Mouse (Mus musculus): ENCODE data around the gene Slc23a2. TPM values are rescaled to one million over a fixed set of nuclear protein-coding genes. Genes with fewer than 3 reads are reported as not detected.

Slc23a2 gene
- polyA plus RNA-seq, 1 experiment from 2014 or later = 30.2 TPM

GRCm38 (mm10) chr2:132055349-132055753, 89.6 kb downstream of the Slc23a2 start:
- Histone ChIP-seq H3K4me2 (replicated peaks) (no peak overlapping the region), H3K27ac (replicated peaks) (no peak overlapping the region), H3K27me3 (no peaks in the 10 kb centered on the region), H3K4me3 (no peak overlapping the region), H3K9ac (replicated peaks) (no peak overlapping the region), H3K9me3 (no peaks in the 10 kb centered on the region), H3K4me1 (no peaks in the 10 kb centered on the region), H3K36me3 (peaks cover 43% of the 10 kb centered on the region)
- 92% methylated on average over 8 of the region's 8 CpGs for WGBS
- ATAC-seq (replicated peaks) = no peak

GRCm38 (mm10) chr2:132053824-132054223, 91.1 kb downstream of the Slc23a2 start:
- no peak overlapping the region for H3K4me2 ChIP-seq (replicated peaks)
- H3K4me3 ChIP-seq = no peak overlapping the region
- no peak overlapping the region for H3K9ac ChIP-seq (replicated peaks)
- no peaks in the 10 kb centered on the region for H3K9me3 ChIP-seq
- 87% methylated on average over 4 of the region's 4 CpGs for WGBS
- H3K4me1 ChIP-seq = no peaks in the 10 kb centered on the region
- peaks cover 35% of the 10 kb centered on the region for H3K36me3 ChIP-seq
- H3K27ac ChIP-seq (replicated peaks) = no peak overlapping the region
- H3K27me3 ChIP-seq = no peaks in the 10 kb centered on the region
- ATAC-seq (replicated peaks) = no peak

GRCm38 (mm10) chr2:132051798-132052197, 93.1 kb downstream of the Slc23a2 start:
- Histone ChIP-seq H3K9ac (replicated peaks) (no peak overlapping the region), H3K4me3 (no peak overlapping the region), H3K4me2 (replicated peaks) (no peak overlapping the region), H3K4me1 (no peaks in the 10 kb centered on the region), H3K36me3 (peaks cover 16% of the 10 kb centered on the region), H3K9me3 (no peaks in the 10 kb centered on the region), H3K27ac (replicated peaks) (no peak overlapping the region), H3K27me3 (no peaks in the 10 kb centered on the region)
- no peak for ATAC-seq (replicated peaks)
- WGBS = 91% methylated on average over 5 of the region's 5 CpGs

- 69% methylated on average over 3 of the region's 3 CpGs for WGBS
- no peak overlapping the region for H3K9ac ChIP-seq (replicated peaks)
- no peak overlapping the region for H3K27ac ChIP-seq (replicated peaks)
- no peaks in the 10 kb centered on the region for H3K36me3 ChIP-seq
- H3K27me3 ChIP-seq = no peaks in the 10 kb centered on the region
- no peak for ATAC-seq (replicated peaks)
- H3K9me3 ChIP-seq = no peaks in the 10 kb centered on the region
- no peak overlapping the region for H3K4me2 ChIP-seq (replicated peaks)
- H3K4me1 ChIP-seq = no peaks in the 10 kb centered on the region
- no peak overlapping the region for H3K4me3 ChIP-seq
Measured at GRCm38 (mm10) chr2:132049921-132050320, 95.0 kb downstream of the Slc23a2 start.

- H3K9me3 ChIP-seq = no peaks in the 10 kb centered on the region
- no peak overlapping the region for H3K4me2 ChIP-seq (replicated peaks)
- no peak overlapping the region for H3K9ac ChIP-seq (replicated peaks)
- no peaks in the 10 kb centered on the region for H3K36me3 ChIP-seq
- ATAC-seq (replicated peaks) = no peak
- no peaks in the 10 kb centered on the region for H3K27me3 ChIP-seq
- no peak overlapping the region for H3K27ac ChIP-seq (replicated peaks)
- H3K4me1 ChIP-seq = no peaks in the 10 kb centered on the region
- no peak overlapping the region for H3K4me3 ChIP-seq
- 95% methylated on average over 3 of the region's 3 CpGs for WGBS
Measured at GRCm38 (mm10) chr2:132049491-132049890, 95.4 kb downstream of the Slc23a2 start.

- H3K4me2 ChIP-seq (replicated peaks) = no peak overlapping the region
- H3K4me3 ChIP-seq = no peak overlapping the region
- H3K36me3 ChIP-seq = no peaks in the 10 kb centered on the region
- peaks cover 3% of the 10 kb centered on the region; the same call in 1 of the 2 replicates for H3K4me1 ChIP-seq
- no peaks in the 10 kb centered on the region for H3K27me3 ChIP-seq
- H3K27ac ChIP-seq (replicated peaks) = no peak overlapping the region
- H3K9ac ChIP-seq (replicated peaks) = no peak overlapping the region
- H3K9me3 ChIP-seq = no peaks in the 10 kb centered on the region
- ATAC-seq (replicated peaks) = no peak
- 92% methylated on average over 11 of the region's 11 CpGs for WGBS
Measured at GRCm38 (mm10) chr2:132048143-132048772, 96.7 kb downstream of the Slc23a2 start.

GRCm38 (mm10) chr2:132047364-132047763, 97.5 kb downstream of the Slc23a2 start:
- no peak overlapping the region for H3K27ac ChIP-seq (replicated peaks)
- ATAC-seq (replicated peaks) = no peak
- 87% methylated on average over 4 of the region's 4 CpGs for WGBS
- H3K4me3 ChIP-seq = no peak overlapping the region
- no peaks in the 10 kb centered on the region for H3K27me3 ChIP-seq
- no peak overlapping the region for H3K4me2 ChIP-seq (replicated peaks)
- peaks cover 7% of the 10 kb centered on the region; the same call in 1 of the 2 replicates for H3K4me1 ChIP-seq
- no peaks in the 10 kb centered on the region for H3K9me3 ChIP-seq
- H3K36me3 ChIP-seq = no peaks in the 10 kb centered on the region
- H3K9ac ChIP-seq (replicated peaks) = no peak overlapping the region

- no peak for ATAC-seq (replicated peaks)
- Histone ChIP-seq H3K9ac (replicated peaks) (no peak overlapping the region), H3K4me1 (peaks cover 7% of the 10 kb centered on the region; the same call in 1 of the 2 replicates), H3K9me3 (no peaks in the 10 kb centered on the region), H3K4me2 (replicated peaks) (no peak overlapping the region), H3K27ac (replicated peaks) (no peak overlapping the region), H3K36me3 (no peaks in the 10 kb centered on the region), H3K27me3 (no peaks in the 10 kb centered on the region), H3K4me3 (no peak overlapping the region)
- 93% methylated on average over 4 of the region's 4 CpGs for WGBS
Measured at GRCm38 (mm10) chr2:132046659-132047058, 98.2 kb downstream of the Slc23a2 start.

GRCm38 (mm10) chr2:132044320-132045274, 100.3 kb downstream of the Slc23a2 start:
- H3K4me1 ChIP-seq = peaks cover 7% of the 10 kb centered on the region; the same call in 1 of the 2 replicates
- WGBS = 68% methylated on average over 15 of the region's 15 CpGs

GRCm38 (mm10) chr2:132043101-132043621, 101.7 kb downstream of the Slc23a2 start:
- no peak for ATAC-seq (replicated peaks)
- Histone ChIP-seq H3K4me3 (no peak overlapping the region), H3K9ac (replicated peaks) (no peak overlapping the region), H3K27ac (replicated peaks) (no peak overlapping the region; the same call in 1 of the 2 replicates), H3K9me3 (no peaks in the 10 kb centered on the region), H3K36me3 (no peaks in the 10 kb centered on the region), H3K4me2 (replicated peaks) (no peak overlapping the region), H3K27me3 (no peaks in the 10 kb centered on the region), H3K4me1 (peaks cover 7% of the 10 kb centered on the region; the same call in 1 of the 2 replicates)
- 48% methylated on average over 13 of the region's 13 CpGs for WGBS

More at GRCm38 (mm10) chr2:132044320-132045274, 100.3 kb downstream of the Slc23a2 start:
- Histone ChIP-seq H3K27ac (replicated peaks) (no peak overlapping the region), H3K36me3 (no peaks in the 10 kb centered on the region), H3K9me3 (no peaks in the 10 kb centered on the region), H3K27me3 (no peaks in the 10 kb centered on the region), H3K9ac (replicated peaks) (no peak overlapping the region), H3K4me3 (no peak overlapping the region), H3K4me2 (replicated peaks) (no peak overlapping the region)
- no peak for ATAC-seq (replicated peaks)

GRCm38 (mm10) chr2:132039894-132040293, 105.0 kb downstream of the Slc23a2 start:
- H3K4me1 ChIP-seq = peaks cover 7% of the 10 kb centered on the region; the same call in 1 of the 2 replicates
- H3K27me3 ChIP-seq = no peaks in the 10 kb centered on the region
- no peak overlapping the region for H3K9ac ChIP-seq (replicated peaks)
- no peak for ATAC-seq (replicated peaks)
- no peak overlapping the region for H3K27ac ChIP-seq (replicated peaks)
- H3K36me3 ChIP-seq = no peaks in the 10 kb centered on the region
- no peak overlapping the region for H3K4me2 ChIP-seq (replicated peaks)
- H3K9me3 ChIP-seq = no peaks in the 10 kb centered on the region
- WGBS = 74% methylated on average over 7 of the region's 7 CpGs
- H3K4me3 ChIP-seq = no peak overlapping the region

- Histone ChIP-seq H3K9ac (replicated peaks) (no peak overlapping the region), H3K4me1 (peaks cover 6% of the 10 kb centered on the region), H3K9me3 (no peaks in the 10 kb centered on the region), H3K27me3 (no peaks in the 10 kb centered on the region), H3K4me2 (replicated peaks) (no peak overlapping the region), H3K4me3 (no peak overlapping the region), H3K27ac (replicated peaks) (no peak overlapping the region), H3K36me3 (no peaks in the 10 kb centered on the region)
- whole genome bisulfite sequencing = 81% methylated on average over 5 of the region's 5 CpGs
- no peak for ATAC-seq (replicated peaks)
Measured at GRCm38 (mm10) chr2:132036326-132036725, 108.6 kb downstream of the Slc23a2 start.

Data from forebrain, embryonic 15.5 days (tissue).